Mouse (Mus musculus): ENCODE data around the gene Calcoco2. TPM values are rescaled to one million over a fixed set of nuclear protein-coding genes. Genes with fewer than 3 reads are reported as not detected.
"Not testable (repeated sequence)": the region's sequence is repeated elsewhere in the genome, so short reads cannot be mapped to it uniquely, and the experiment has no call there.

Gene Calcoco2
- polyA plus RNA-seq, 1 experiment from 2014 or later: 0.47 TPM

- no peaks in the 10 kb centered on the region for H3K36me3 ChIP-seq (ENCODE audit: control insufficient read depth, insufficient read depth, low read length)
- WGBS: 3% methylated on average over 44 of the region's 45 CpGs
- ATAC-seq (ENCODE audit: low read depth): no peak
- no peaks in the 10 kb centered on the region for H3K9me3 ChIP-seq (ENCODE audit: control insufficient read depth, low read length)
- H3K4me1 ChIP-seq (ENCODE audit: control insufficient read depth, insufficient read depth, low read length): 0 out of 2 replicates have a peak, but pooled peaks cover 6% of the 10 kb centered on the region
- no peak overlapping the region for H3K27ac ChIP-seq (replicated peaks; ENCODE audit: low read depth, low read length)
- H3K9ac ChIP-seq (ENCODE audit: low read depth, low read length): peak overlapping the region; percentile 51; the same call in 1 of the 2 replicates
- peak overlapping the region; percentile 78 for H3K4me2 ChIP-seq (ENCODE audit: low read depth, low read length)
- peak; percentile 47 for DNase-seq (ENCODE audit: low spot score)
- peaks cover 41% of the 10 kb centered on the region for H3K27me3 ChIP-seq (replicated peaks; ENCODE audit: control insufficient read depth, insufficient read depth, low read length)
- peak overlapping the region; percentile 44 for H3K4me3 ChIP-seq (ENCODE audit: low read depth, low read length)
Observed at GRCm38 (mm10) chr11:96124052-96124914, 12.5 kb upstream of the Calcoco2 start.

GRCm38 (mm10) chr11:96122806-96123205, 11.0 kb upstream of the Calcoco2 start:
- not testable (repeated sequence) for H3K4me3 ChIP-seq (ENCODE audit: low read depth, low read length); ATAC-seq (ENCODE audit: low read depth); H3K36me3 ChIP-seq (ENCODE audit: control insufficient read depth, insufficient read depth, low read length); H3K9me3 ChIP-seq (ENCODE audit: control insufficient read depth, low read length); H3K4me1 ChIP-seq (ENCODE audit: control insufficient read depth, insufficient read depth, low read length); H3K9ac ChIP-seq (ENCODE audit: low read depth, low read length); H3K27ac ChIP-seq (replicated peaks; ENCODE audit: low read depth, low read length); DNase-seq (ENCODE audit: low spot score); H3K4me2 ChIP-seq (ENCODE audit: low read depth, low read length)
- 86% methylated on average over 4 of the region's 4 CpGs for WGBS
- H3K27me3 ChIP-seq (replicated peaks; ENCODE audit: control insufficient read depth, insufficient read depth, low read length): peaks cover 41% of the 10 kb centered on the region

- 55% methylated on average over 3 of the region's 3 CpGs for WGBS
- no peak for ATAC-seq (ENCODE audit: low read depth)
Observed at GRCm38 (mm10) chr11:96119401-96119800, 7.6 kb upstream of the Calcoco2 start.

GRCm38 (mm10) chr11:96116925-96117324, 5.2 kb upstream of the Calcoco2 start:
- H3K36me3 ChIP-seq (ENCODE audit: control insufficient read depth, insufficient read depth, low read length); H3K4me1 ChIP-seq (ENCODE audit: control insufficient read depth, insufficient read depth, low read length); H3K9ac ChIP-seq (ENCODE audit: low read depth, low read length); ATAC-seq (ENCODE audit: low read depth); DNase-seq (ENCODE audit: low spot score); H3K9me3 ChIP-seq (ENCODE audit: control insufficient read depth, low read length); H3K4me2 ChIP-seq (ENCODE audit: low read depth, low read length); H3K4me3 ChIP-seq (ENCODE audit: low read depth, low read length); H3K27ac ChIP-seq (replicated peaks; ENCODE audit: low read depth, low read length); H3K27me3 ChIP-seq (replicated peaks; ENCODE audit: control insufficient read depth, insufficient read depth, low read length): not testable (repeated sequence)
- WGBS: 78% methylated on average over 3 of the region's 3 CpGs

More at GRCm38 (mm10) chr11:96119401-96119800, 7.6 kb upstream of the Calcoco2 start:
- H3K36me3 ChIP-seq (ENCODE audit: control insufficient read depth, insufficient read depth, low read length): no peaks in the 10 kb centered on the region
- no peak overlapping the region for H3K4me2 ChIP-seq (ENCODE audit: low read depth, low read length)
- DNase-seq (ENCODE audit: low spot score): no peak
- no peak overlapping the region for H3K9ac ChIP-seq (ENCODE audit: low read depth, low read length)
- peaks cover 19% of the 10 kb centered on the region for H3K27me3 ChIP-seq (replicated peaks; ENCODE audit: control insufficient read depth, insufficient read depth, low read length)
- H3K4me1 ChIP-seq (ENCODE audit: control insufficient read depth, insufficient read depth, low read length): 0 out of 2 replicates have a peak, but pooled peaks cover 3% of the 10 kb centered on the region
- no peak overlapping the region for H3K4me3 ChIP-seq (ENCODE audit: low read depth, low read length)
- no peaks in the 10 kb centered on the region for H3K9me3 ChIP-seq (ENCODE audit: control insufficient read depth, low read length)
- H3K27ac ChIP-seq (replicated peaks; ENCODE audit: low read depth, low read length): no peak overlapping the region

GRCm38 (mm10) chr11:96116116-96116515, 4.4 kb upstream of the Calcoco2 start:
- Histone ChIP-seq H3K27ac (replicated peaks; ENCODE audit: low read depth, low read length) (no peak overlapping the region), H3K9me3 (ENCODE audit: control insufficient read depth, low read length) (no peaks in the 10 kb centered on the region), H3K4me2 (ENCODE audit: low read depth, low read length) (no peak overlapping the region), H3K4me3 (ENCODE audit: low read depth, low read length) (no peak overlapping the region), H3K9ac (ENCODE audit: low read depth, low read length) (no peak overlapping the region), H3K4me1 (ENCODE audit: control insufficient read depth, insufficient read depth, low read length) (no peaks in the 10 kb centered on the region), H3K36me3 (ENCODE audit: control insufficient read depth, insufficient read depth, low read length) (no peaks in the 10 kb centered on the region), H3K27me3 (replicated peaks; ENCODE audit: control insufficient read depth, insufficient read depth, low read length) (no peaks in the 10 kb centered on the region; the same call in 1 of the 2 replicates)
- ATAC-seq (ENCODE audit: low read depth) (no peak), DNase-seq (ENCODE audit: low spot score) (no peak)
- WGBS: 79% methylated on average over 3 of the region's 3 CpGs

GRCm38 (mm10) chr11:96115416-96115815, 3.7 kb upstream of the Calcoco2 start:
- H3K9me3 ChIP-seq (ENCODE audit: control insufficient read depth, low read length): no peaks in the 10 kb centered on the region
- no peak for DNase-seq (ENCODE audit: low spot score)
- H3K36me3 ChIP-seq (ENCODE audit: control insufficient read depth, insufficient read depth, low read length): no peaks in the 10 kb centered on the region
- H3K4me1 ChIP-seq (ENCODE audit: control insufficient read depth, insufficient read depth, low read length): no peaks in the 10 kb centered on the region
- no peaks in the 10 kb centered on the region for H3K27me3 ChIP-seq (replicated peaks; ENCODE audit: control insufficient read depth, insufficient read depth, low read length)
- H3K9ac ChIP-seq (ENCODE audit: low read depth, low read length): no peak overlapping the region
- no peak overlapping the region for H3K4me3 ChIP-seq (ENCODE audit: low read depth, low read length)
- H3K27ac ChIP-seq (replicated peaks; ENCODE audit: low read depth, low read length): no peak overlapping the region
- H3K4me2 ChIP-seq (ENCODE audit: low read depth, low read length): no peak overlapping the region
- ATAC-seq (ENCODE audit: low read depth): no peak
- 87% methylated on average over 6 of the region's 6 CpGs for WGBS

GRCm38 (mm10) chr11:96114077-96114476, 2.3 kb upstream of the Calcoco2 start:
- H3K4me3 ChIP-seq (ENCODE audit: low read depth, low read length): no peak overlapping the region
- no peaks in the 10 kb centered on the region for H3K9me3 ChIP-seq (ENCODE audit: control insufficient read depth, low read length)
- H3K4me1 ChIP-seq (ENCODE audit: control insufficient read depth, insufficient read depth, low read length): no peaks in the 10 kb centered on the region
- no peak overlapping the region for H3K9ac ChIP-seq (ENCODE audit: low read depth, low read length)
- no peak overlapping the region for H3K4me2 ChIP-seq (ENCODE audit: low read depth, low read length)
- H3K27ac ChIP-seq (replicated peaks; ENCODE audit: low read depth, low read length): no peak overlapping the region
- ATAC-seq (ENCODE audit: low read depth) (no peak), DNase-seq (ENCODE audit: low spot score) (no peak)
- WGBS: 58% methylated on average over 2 of the region's 2 CpGs
- H3K27me3 ChIP-seq (replicated peaks; ENCODE audit: control insufficient read depth, insufficient read depth, low read length): no peaks in the 10 kb centered on the region
- H3K36me3 ChIP-seq (ENCODE audit: control insufficient read depth, insufficient read depth, low read length): no peaks in the 10 kb centered on the region

GRCm38 (mm10) chr11:96110950-96111349, 814 bp downstream of the Calcoco2 start:
- not testable (repeated sequence) for H3K27me3 ChIP-seq (replicated peaks; ENCODE audit: control insufficient read depth, insufficient read depth, low read length); H3K4me2 ChIP-seq (ENCODE audit: low read depth, low read length); H3K9me3 ChIP-seq (ENCODE audit: control insufficient read depth, low read length); H3K27ac ChIP-seq (replicated peaks; ENCODE audit: low read depth, low read length); H3K4me1 ChIP-seq (ENCODE audit: control insufficient read depth, insufficient read depth, low read length); H3K36me3 ChIP-seq (ENCODE audit: control insufficient read depth, insufficient read depth, low read length); DNase-seq (ENCODE audit: low spot score); H3K9ac ChIP-seq (ENCODE audit: low read depth, low read length); ATAC-seq (ENCODE audit: low read depth); H3K4me3 ChIP-seq (ENCODE audit: low read depth, low read length)
- WGBS: 62% methylated on average over 2 of the region's 2 CpGs

GRCm38 (mm10) chr11:96108376-96108775, 3.4 kb downstream of the Calcoco2 start:
- peak; percentile 34 for DNase-seq (ENCODE audit: low spot score)
- Histone ChIP-seq H3K9me3 (ENCODE audit: control insufficient read depth, low read length) (no peaks in the 10 kb centered on the region), H3K27ac (replicated peaks; ENCODE audit: low read depth, low read length) (no peak overlapping the region), H3K4me2 (ENCODE audit: low read depth, low read length) (no peak overlapping the region), H3K27me3 (replicated peaks; ENCODE audit: control insufficient read depth, insufficient read depth, low read length) (no peaks in the 10 kb centered on the region), H3K9ac (ENCODE audit: low read depth, low read length) (no peak overlapping the region), H3K4me3 (ENCODE audit: low read depth, low read length) (no peak overlapping the region), H3K36me3 (ENCODE audit: control insufficient read depth, insufficient read depth, low read length) (no peaks in the 10 kb centered on the region), H3K4me1 (ENCODE audit: control insufficient read depth, insufficient read depth, low read length) (no peaks in the 10 kb centered on the region)
- 53% methylated on average over 1 of the region's 1 CpGs for WGBS
- ATAC-seq (ENCODE audit: low read depth): no peak
